Mouse (Mus musculus) cortical plate, adult 2 months (tissue): ENCODE data around the gene Hsdl2. TPM values are rescaled to one million over a fixed set of nuclear protein-coding genes. Genes with fewer than 3 reads are reported as not detected.

Experiments
- H3K27ac ChIP-seq: fragments of 200-500 bp; 2 replicates; pipeline ENCODE4 v1.5.1; 2012; ENCODE audit warnings: low read length, control low read depth, inconsistent platforms; ENCODE audit not compliant: insufficient read depth
- H3K4me1 ChIP-seq: fragments of 200-500 bp; 2 replicates; pipeline ENCODE4 v1.6.1; 2011; ENCODE audit warnings: low read length; ENCODE audit not compliant: control insufficient read depth, insufficient read depth
- H3K4me3 ChIP-seq: fragments of 200-500 bp; 2 replicates; pipeline ENCODE4 v1.5.1; 2011; ENCODE audit warnings: mild to moderate bottlenecking, low read length, control low read depth; ENCODE audit not compliant: insufficient read depth
- CTCF ChIP-seq: fragments of 200-500 bp; IDR thresholded peaks from 2 replicates; pipeline ENCODE4 v1.5.1; 2011; ENCODE audit warnings: mild to moderate bottlenecking, control low read depth, low read length; ENCODE audit not compliant: insufficient read depth; ENCODE audit errors: extremely low read depth
- POLR2A ChIP-seq: fragments of 200-500 bp; IDR thresholded peaks from 2 replicates; pipeline ENCODE4 v1.6.1; 2011; ENCODE audit warnings: mild to moderate bottlenecking, low read length, control low read depth; ENCODE audit not compliant: insufficient read depth; ENCODE audit errors: extremely low read depth
- polyA plus RNA-seq: library from polyadenylated mRNA; depleted of rRNA; stranded (reverse); fragments of >200 nt; gene quantifications from 2 replicates; pipeline ENCODE4 v1.2.3, GENCODE M21; 2012; rRNA removed

The Hsdl2 gene
- polyA plus RNA-seq, 1 experiment, result 36.2 TPM

DNA sequence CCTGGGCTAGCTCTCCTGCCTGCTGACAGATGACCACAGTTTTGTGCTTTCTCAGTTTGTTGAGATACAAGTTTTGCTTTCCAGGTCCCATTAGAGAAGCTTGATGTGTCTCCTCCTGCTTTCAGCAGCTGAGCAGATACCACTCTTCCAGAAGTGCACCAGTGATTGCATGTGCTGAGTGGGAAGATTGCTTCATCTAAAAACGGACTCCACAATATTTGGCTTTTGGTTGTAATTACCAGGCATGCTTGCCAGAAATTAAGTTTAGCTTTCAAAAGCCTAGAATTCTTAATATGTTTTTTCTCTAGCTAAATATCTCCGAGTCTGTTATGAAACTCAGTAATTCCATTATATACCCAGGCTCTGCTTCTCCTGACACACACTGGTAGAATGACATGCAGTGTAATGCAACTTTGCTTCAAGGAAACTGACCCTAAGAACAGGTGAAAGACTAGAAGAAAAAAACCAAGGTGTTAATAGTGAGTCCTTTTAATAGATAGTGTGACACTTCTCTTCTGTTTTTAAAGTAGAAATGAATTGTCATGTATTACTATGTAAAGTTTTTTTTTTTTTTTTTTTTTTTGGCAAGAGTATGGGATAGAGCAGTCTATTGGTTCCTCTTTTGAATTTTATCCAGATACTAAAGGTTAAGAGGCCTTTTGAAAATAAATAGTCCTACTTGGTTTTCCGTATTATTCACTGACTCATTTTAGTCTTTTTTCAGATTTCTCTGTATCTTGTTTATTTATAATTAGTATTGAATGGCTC is 85.4 kb downstream of the Hsdl2 start:
- H3K27ac ChIP-seq, result no peak overlapping the region
- no peaks in the 10 kb centered on the region; the same call in none of the 2 replicates for H3K4me1 ChIP-seq
- TF ChIP-seq CTCF (no peak), POLR2A (no peak)
- no peak overlapping the region for H3K4me3 ChIP-seq

- no peak overlapping the region for H3K27ac ChIP-seq
- no peak overlapping the region for H3K4me3 ChIP-seq
- TF ChIP-seq POLR2A (no peak), CTCF (no peak)
- no peaks in the 10 kb centered on the region; the same call in none of the 2 replicates for H3K4me1 ChIP-seq
These were observed 86.7 kb downstream of the Hsdl2 start for GRCm38 (mm10) chr4:59668050-59668449.

Other genes starting within 250 kb of the Hsdl2 start
- gene Susd1, start 142.9 kb upstream of the Hsdl2 start, polyA plus RNA-seq, result 11.8 and 12.8 TPM in 2 replicates
- 9.4 and 9.5 TPM in 2 replicates for gene Ptbp3, start 32.2 kb upstream of the Hsdl2 start, polyA plus RNA-seq
- gene E130308A19Rik, start 44.6 kb downstream of the Hsdl2 start, polyA plus RNA-seq, result 6.1 and 7.3 TPM in 2 replicates
- gene Inip, start 220.0 kb downstream of the Hsdl2 start, polyA plus RNA-seq, result 21.9 and 22.3 TPM in 2 replicates
- gene Snx30, start 224.3 kb downstream of the Hsdl2 start, polyA plus RNA-seq, result 14.6 and 14.7 TPM in 2 replicates